Mouse (Mus musculus) heart, adult 9 months (tissue): Measurements from ENCODE around the gene Gsk3a.
A peak's percentile ranks its signal among the peaks of the same experiment; 100 is the strongest.

Experiments used
- DNase-seq, 2 experiments: peaks; one replicate each; pipeline ENCODE4 v3.0.0; 2022; ENCODE audit warnings: low spot score in 2 of 2

Gene Gsk3a

DNA sequence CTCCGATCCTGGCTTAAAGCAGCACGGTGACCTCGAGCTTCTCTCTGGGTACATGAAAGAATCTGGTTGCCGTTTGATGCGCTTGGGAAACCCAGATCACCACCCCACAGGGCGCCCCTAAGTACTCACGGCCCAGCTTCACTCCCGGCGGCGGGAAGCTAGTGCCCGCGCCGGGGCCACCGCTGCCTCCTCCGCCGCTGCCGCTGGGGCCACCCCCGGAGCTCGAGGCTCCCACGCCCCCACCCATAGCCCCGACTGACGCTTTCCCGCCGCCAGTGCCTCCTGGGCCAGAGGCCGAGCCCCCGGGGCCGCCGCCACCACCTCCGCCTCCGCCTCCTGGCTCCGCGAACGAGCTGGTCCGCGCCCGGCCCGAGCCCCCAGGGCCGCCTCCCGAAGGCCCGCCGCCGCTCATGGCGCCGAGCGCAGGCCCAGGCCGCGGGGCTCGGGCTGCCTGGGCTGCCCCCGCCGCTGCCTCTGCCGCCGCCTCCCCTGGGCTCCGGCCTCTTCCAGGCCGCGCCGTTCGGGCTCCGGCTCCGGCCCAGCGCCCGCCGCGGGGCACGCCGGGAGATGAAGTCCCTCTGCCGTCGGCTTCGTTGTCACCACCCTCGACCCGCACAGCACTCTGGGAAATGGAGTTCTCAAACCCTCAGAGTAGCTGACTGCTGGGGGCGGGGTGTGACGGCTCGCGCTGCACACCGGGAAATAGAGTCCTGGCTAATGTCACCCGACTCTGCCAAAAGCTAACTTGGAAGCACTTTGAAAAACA, at the start of gene Gsk3a:
Gsk3a (minus strand) TSS at position 603 of the 766 bp plus-strand sequence.
- DNase-seq = peak; percentile 97 to 99

- DNase-seq = no peak
Observed at GRCm38 (mm10) chr7:25286989-25287388, 49.3 kb upstream of the Gsk3a start.

DNA sequence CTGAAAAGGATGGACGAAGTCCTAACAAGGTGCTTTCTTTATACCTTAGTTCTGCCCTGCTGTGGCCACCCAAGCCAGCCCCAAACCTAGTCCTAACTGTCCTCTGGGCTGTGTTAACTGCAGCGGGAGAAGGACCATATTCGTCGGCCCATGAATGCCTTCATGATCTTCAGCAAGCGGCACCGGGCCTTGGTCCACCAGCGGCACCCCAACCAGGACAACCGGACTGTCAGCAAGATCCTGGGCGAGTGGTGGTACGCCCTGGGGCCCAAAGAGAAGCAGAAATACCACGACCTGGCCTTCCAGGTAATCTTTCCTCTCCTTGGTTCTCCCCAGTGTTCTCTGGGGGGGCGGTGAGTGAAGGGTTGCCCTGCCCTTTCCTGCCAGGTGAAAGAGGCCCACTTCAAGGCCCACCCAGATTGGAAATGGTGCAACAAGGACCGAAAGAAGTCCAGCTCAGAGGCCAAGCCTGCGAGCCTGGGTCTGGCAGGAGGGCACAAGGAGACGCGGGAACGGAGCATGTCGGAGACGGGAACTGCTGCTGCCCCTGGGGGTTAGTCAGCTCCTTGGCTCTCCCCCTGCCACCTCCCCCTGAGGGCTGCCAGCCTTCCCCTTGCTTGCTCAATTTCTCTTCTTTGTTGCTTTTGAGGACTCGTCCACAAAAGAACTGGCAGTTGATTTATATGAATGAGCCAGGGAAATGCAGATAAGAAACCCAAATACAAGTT, 48.0 kb upstream of the Gsk3a start:
- no peak for DNase-seq

GRCm38 (mm10) chr7:25284766-25285165, 47.1 kb upstream of the Gsk3a start:
- DNase-seq = no peak

- DNase-seq = no peak
Observed at GRCm38 (mm10) chr7:25284171-25284570, 46.5 kb upstream of the Gsk3a start.

DNA sequence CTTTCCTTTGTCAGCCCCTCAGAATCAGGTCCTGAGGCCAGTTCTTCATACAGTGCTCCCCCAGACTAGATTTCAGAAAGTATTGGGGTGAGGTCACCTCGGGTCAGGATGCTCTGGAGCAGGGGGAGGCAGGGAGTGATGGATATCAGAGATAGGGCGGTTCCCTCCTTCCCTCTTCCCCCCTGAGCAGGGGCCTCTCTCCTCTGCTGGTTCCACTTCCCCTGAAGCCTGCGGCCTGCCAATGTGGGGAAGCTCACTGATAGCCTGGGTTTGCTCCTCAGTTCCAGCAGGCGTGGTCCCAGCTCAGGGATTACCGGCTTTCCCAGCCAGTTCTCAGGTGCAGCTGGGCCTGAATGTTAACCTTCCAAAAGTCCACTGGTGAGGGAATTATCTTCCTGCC, 46.0 kb upstream of the Gsk3a start:
- no peak for DNase-seq

DNA sequence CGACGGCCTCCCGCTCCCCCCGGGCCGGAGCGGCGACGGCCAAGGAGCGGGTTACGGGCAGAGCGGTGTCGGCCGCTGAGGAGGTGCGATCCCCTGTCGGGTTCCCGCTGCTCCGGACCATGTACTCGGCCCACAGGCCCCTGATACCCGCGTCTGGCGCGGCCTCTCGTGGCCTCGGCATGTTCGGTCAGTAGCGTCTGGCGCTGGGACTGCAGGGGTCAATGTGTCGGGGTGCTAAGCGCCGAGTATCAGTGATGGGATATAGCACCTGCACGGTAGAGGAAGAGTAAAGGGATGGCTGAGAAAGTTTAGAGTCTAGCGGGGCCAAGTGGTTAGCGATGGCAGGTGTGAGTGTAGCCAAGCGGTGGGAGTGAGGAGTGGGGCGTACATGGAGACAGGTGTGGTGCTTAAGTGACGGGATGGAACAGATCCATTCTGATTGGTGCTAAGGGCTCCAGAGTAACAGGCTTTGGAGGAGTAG, 45.1 kb upstream of the Gsk3a start:
- peak in 1 of 2 experiments; percentile 67 for DNase-seq

GRCm38 (mm10) chr7:25281734-25282601, 44.3 kb upstream of the Gsk3a start:
- DNase-seq = peak; percentile 96 to 98

- peak in 1 of 2 experiments; percentile 35 for DNase-seq
Observed at GRCm38 (mm10) chr7:25281166-25281733, 43.6 kb upstream of the Gsk3a start.

DNA sequence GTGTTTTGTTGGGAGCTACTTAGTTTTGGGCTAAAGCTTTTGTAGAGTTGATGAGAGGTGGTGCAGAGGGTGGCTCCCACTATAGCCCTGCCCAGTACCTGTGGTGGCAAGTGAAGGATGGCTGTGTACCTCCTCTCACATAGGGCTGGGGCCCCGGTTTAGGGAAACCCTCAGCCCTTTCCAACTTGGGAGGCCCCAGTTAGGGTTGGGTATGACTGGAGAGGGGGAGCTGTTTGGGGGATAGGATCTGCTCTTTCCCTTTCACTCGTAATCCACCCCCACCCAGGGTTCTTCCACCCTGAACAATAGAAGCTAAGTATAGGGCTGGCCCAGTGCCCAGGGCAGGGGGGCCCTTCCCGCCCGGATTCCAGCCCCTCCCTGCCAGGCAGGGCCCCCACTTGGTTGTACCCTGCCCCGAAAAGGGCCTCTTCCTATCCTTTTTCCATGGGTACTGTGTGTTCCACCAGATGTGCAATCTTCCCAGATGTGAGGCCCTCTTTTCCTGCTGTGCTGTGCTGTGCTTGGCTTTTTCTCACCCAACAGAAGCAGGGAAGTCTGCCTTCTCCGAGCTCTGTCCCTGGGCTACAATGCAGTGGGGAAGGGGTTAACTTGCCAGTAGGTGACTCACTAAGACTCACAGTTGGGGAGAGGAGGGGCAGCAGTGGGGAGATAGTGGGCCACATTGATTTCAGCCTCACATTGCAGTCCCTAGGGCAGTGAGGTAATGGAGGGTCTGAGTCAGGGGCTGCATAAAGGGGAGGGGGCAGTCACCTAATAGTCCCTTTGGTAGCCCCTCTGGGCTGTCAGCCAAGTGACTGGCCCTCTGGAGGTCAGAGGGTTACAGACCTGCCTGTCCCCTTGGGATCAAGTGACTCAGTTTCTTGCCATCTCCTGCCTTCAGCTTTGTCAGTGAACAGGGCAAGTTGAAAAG, 42.5 kb upstream of the Gsk3a start:
- peak; percentile 78 to 89 for DNase-seq

DNA sequence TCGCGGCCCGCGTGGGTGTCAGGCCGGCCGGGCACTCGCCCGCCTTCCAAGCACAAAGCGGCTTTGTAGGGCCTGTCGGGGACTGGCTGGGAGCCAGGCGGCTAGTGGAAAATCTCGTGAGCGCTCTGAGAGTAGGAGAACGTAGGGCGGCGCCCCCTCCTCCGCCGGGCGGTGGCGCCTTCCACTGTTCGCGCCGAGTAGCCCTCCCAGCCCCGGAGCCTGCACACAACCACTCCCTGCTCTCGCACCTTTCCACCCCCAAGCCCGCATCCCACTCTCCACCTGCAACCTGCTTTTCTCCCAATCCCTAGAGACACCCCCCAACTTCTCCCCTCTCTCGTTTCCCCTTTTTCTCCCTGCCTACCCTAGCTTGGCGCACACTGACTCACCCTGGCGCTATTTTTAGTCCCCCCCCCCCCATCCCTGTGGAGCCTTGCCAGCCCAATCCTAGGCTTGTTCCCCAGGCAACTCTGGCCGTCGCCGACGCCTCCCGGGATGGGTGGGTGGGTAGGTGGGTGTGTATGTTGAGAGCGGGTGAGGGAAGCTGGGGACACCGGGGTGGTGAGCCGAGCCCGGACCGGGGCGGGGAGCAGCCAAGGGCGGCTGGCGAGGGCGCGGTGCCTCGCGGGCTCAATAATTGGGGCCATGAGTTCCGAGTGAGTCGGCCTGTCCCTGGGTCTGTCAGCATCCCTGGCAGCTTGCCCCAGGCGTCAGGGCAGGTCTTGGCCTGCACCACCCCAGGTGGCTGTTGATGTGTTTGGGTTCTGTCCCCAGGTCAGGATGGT, 41.6 kb upstream of the Gsk3a start:
- DNase-seq = peak; percentile 88 to 92

GRCm38 (mm10) chr7:25278341-25279075, 40.9 kb upstream of the Gsk3a start:
- DNase-seq = peak; percentile 85 to 89

DNA sequence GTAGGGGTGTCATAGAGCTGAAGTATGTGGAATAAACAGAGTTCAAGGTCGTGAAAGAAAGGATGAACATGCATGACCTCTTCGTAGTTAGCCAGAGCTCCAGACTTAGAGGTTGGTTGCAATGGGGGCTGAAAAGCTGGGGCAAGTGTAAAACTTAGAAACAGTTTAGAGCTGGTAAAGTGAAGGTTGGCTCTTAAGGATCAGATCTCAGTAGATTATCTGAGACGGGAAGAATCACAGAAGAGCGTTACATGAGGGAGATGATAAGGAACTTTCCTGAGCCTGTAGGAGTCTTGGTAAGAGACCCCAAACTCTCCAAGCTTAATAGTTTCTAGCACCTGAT, 40.3 kb upstream of the Gsk3a start:
- DNase-seq = no peak

- DNase-seq = peak in 1 of 2 experiments; percentile 40
Observed at GRCm38 (mm10) chr7:25277405-25277804, 39.8 kb upstream of the Gsk3a start.

DNA sequence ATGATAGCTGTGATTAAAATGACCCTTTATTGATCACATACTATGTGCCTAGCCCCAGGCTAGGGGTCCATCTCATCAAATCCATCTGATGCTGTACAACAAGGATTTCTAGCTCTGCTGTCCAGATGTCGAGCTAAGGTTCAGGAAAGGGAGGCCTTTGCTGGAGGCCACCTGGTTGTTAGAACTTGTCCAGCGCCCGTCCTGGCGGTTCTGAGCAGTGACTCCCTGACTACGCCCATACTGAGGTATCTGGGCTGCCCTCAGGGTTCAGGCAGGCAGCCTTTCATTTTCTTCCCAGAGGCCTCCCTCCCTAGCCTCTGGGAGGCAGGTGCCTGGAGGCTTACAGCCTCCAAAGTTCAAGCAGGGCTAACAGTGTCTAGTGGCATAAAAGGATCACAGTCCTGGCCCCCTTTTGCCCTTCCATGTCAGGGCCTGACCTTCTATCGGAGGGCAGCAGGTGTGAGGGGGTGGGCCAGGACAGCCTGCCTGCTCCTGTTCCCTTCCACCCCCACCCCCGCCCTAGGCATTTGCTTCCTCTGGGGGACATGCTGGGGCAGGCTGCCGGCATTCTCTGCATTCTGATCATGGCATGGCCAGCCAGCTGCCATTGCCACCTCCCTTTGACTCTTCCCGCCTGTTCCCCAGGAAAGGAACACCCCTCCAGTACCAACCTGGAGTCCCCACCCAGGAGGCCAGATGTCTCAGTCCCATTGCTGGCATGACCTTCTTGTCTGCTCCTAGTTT, 38.1 kb upstream of the Gsk3a start:
- peak in 1 of 2 experiments; percentile 15 for DNase-seq

DNA sequence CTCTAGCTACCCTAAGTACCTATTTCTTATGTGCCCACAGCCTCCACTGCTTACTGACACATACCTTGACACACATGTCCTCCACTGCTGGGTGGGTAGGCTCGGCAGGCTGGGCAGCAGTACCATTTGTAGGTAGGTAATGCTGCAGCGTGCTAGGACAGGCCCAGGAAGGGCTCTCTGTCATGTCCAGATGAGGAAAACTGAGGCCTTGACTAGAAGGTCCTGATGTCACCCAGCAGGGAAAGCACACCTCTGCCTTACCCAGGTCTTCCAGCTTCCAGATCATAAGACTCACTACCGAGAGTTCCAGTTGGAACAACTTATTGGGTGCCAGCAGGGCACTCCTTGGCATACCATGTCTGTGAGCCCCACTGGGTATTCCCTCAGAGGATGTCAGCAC, 37.3 kb upstream of the Gsk3a start:
- no peak for DNase-seq

GRCm38 (mm10) chr7:25274571-25274970, 36.9 kb upstream of the Gsk3a start:
- peak in 1 of 2 experiments; percentile 2 for DNase-seq
